Mouse (Mus musculus) CH12.LX (cell line): Measurements from ENCODE around the gene Gm37240. TPM values are rescaled to one million over a fixed set of nuclear protein-coding genes. Genes with fewer than 3 reads are reported as not detected.

ENCODE experiments used
- DNase-seq: peaks from one replicate; pipeline ENCODE4 v3.0.0-alpha.2; 2013; ENCODE audit errors: extremely low read depth
- H3K27ac ChIP-seq: 2 replicates; pipeline ENCODE4 v1.5.1; 2012; ENCODE audit warnings: low read depth, mild to moderate bottlenecking, control low read depth, moderate library complexity; ENCODE audit not compliant: insufficient read depth
- H3K27me3 ChIP-seq: replicated peaks from 2 replicates; pipeline ENCODE3; 2012; ENCODE audit warnings: inconsistent platforms
- H3K36me3 ChIP-seq, 2 experiments: replicated peaks in 1 of 2; 2 replicates each; pipeline versions ENCODE3 to v1.6.1; 2012; ENCODE audit warnings: inconsistent platforms in 1 of 2, low read length in 1 of 2, mild to moderate bottlenecking in 1 of 2, mixed read lengths in 1 of 2, moderate library complexity in 1 of 2; ENCODE audit not compliant: control insufficient read depth in 1 of 2, insufficient read depth in 1 of 2
- H3K4me1 ChIP-seq, 2 experiments: 2 replicates each; pipeline ENCODE4 v1.6.1; 2012; ENCODE audit warnings: inconsistent platforms in 1 of 2, moderate library complexity in 1 of 2; ENCODE audit not compliant: insufficient read depth in 2 of 2, control insufficient read depth in 1 of 2
- H3K4me2 ChIP-seq: 2 replicates; pipeline ENCODE4 v1.6.1; 2012; ENCODE audit warnings: low read depth, mild to moderate bottlenecking, control low read depth; ENCODE audit not compliant: poor library complexity, insufficient read depth, severe bottlenecking
- H3K4me3 ChIP-seq, 3 experiments: fragments of 150-350 bp in 1 of 3; sonication (generic) in 1 of 3; replicated peaks in 1 of 3; 2 replicates each; pipeline versions ENCODE3 to v1.5.1; 2011 to 2012; ENCODE audit warnings: low read depth in 2 of 3, low read length in 2 of 3, mild to moderate bottlenecking in 2 of 3, moderate library complexity in 2 of 3, control low read depth in 1 of 3, improper control_type of control experiment in 1 of 3, inconsistent platforms in 1 of 3, mixed read lengths in 1 of 3; ENCODE audit not compliant: poor library complexity in 1 of 3
- H3K79me2 ChIP-seq: replicated peaks from 2 replicates; pipeline ENCODE4 v1.6.1; 2012; ENCODE audit warnings: mild to moderate bottlenecking, moderate library complexity; ENCODE audit not compliant: control insufficient read depth, poor library complexity, insufficient read depth, severe bottlenecking; ENCODE audit errors: extremely low read depth
- H3K9ac ChIP-seq: 2 replicates; pipeline ENCODE4 v1.6.1; 2012; ENCODE audit warnings: low read depth, mild to moderate bottlenecking, control low read depth, moderate library complexity; ENCODE audit not compliant: insufficient read depth
- H3K9me3 ChIP-seq: replicated peaks from 2 replicates; pipeline ENCODE3; 2012; ENCODE audit warnings: low read length, inconsistent platforms, mixed read lengths
- BHLHE40 ChIP-seq: IDR thresholded peaks from 2 replicates; pipeline ENCODE4 v1.6.1; 2011; ENCODE audit warnings: mild to moderate bottlenecking, low read depth, low read length, improper control_type of control experiment
- CHD1 ChIP-seq: IDR thresholded peaks from 2 replicates; pipeline ENCODE4 v1.6.1; 2012; ENCODE audit warnings: low read depth, low read length, improper control_type of control experiment, inconsistent platforms
- CTCF ChIP-seq, 2 experiments: IDR thresholded peaks in 1 of 2; conservative IDR thresholded peaks in 1 of 2; 2 replicates each; pipeline ENCODE4 v1.5.1; 2011 to 2012; ENCODE audit warnings: low read depth in 2 of 2, low read length in 2 of 2, improper control_type of control experiment in 1 of 2, inconsistent platforms in 1 of 2, mild to moderate bottlenecking in 1 of 2, moderate library complexity in 1 of 2
- ELF1 ChIP-seq: IDR thresholded peaks from 2 replicates; pipeline ENCODE4 v1.6.1; 2014; ENCODE audit warnings: low read depth, mild to moderate bottlenecking, inconsistent platforms, low read length, improper control_type of control experiment
- ETS1 ChIP-seq: conservative IDR thresholded peaks from 2 replicates; pipeline ENCODE4 v1.6.1; 2012; ENCODE audit warnings: low read depth, mild to moderate bottlenecking, inconsistent platforms, low read length, improper control_type of control experiment, moderate library complexity
- GABPA ChIP-seq: IDR thresholded peaks from 2 replicates; pipeline ENCODE4 v1.6.1; 2012; ENCODE audit warnings: low read depth, low read length, improper control_type of control experiment, inconsistent platforms; ENCODE audit not compliant: insufficient replicate concordance
- HCFC1 ChIP-seq: IDR thresholded peaks from 2 replicates; pipeline ENCODE4 v1.6.1; 2012; ENCODE audit warnings: low read depth, mild to moderate bottlenecking, inconsistent platforms, low read length, improper control_type of control experiment
- IRF4 ChIP-seq: IDR thresholded peaks from 2 replicates; pipeline ENCODE4 v1.6.1; 2014; ENCODE audit warnings: low read depth, mild to moderate bottlenecking, inconsistent platforms, low read length, improper control_type of control experiment
- KAT2A ChIP-seq: IDR thresholded peaks from 2 replicates; pipeline ENCODE4 v1.6.1; 2012; ENCODE audit warnings: low read length, improper control_type of control experiment, inconsistent platforms; ENCODE audit not compliant: insufficient replicate concordance
- MAFK ChIP-seq: IDR thresholded peaks from 2 replicates; pipeline ENCODE4 v1.6.1; 2011; ENCODE audit warnings: low read length, improper control_type of control experiment; ENCODE audit not compliant: insufficient replicate concordance
- MAX ChIP-seq: IDR thresholded peaks from 2 replicates; pipeline ENCODE4 v1.6.1; 2011; ENCODE audit warnings: low read length, improper control_type of control experiment
- MYC ChIP-seq: IDR thresholded peaks from 2 replicates; pipeline ENCODE4 v1.6.1; 2011; ENCODE audit warnings: low read depth, mild to moderate bottlenecking, improper control_type of control experiment, low read length
- POLR2A ChIP-seq: IDR thresholded peaks from 2 replicates; pipeline ENCODE4 v1.6.1; 2011; ENCODE audit warnings: low read depth, mild to moderate bottlenecking, improper control_type of control experiment, low read length
- POLR2AphosphoS2 ChIP-seq: IDR thresholded peaks from 2 replicates; pipeline ENCODE4 v1.6.1; 2011; ENCODE audit warnings: low read depth, low read length, improper control_type of control experiment
- RAD21 ChIP-seq: IDR thresholded peaks from 2 replicates; pipeline ENCODE4 v1.6.1; 2011; ENCODE audit warnings: low read depth, mild to moderate bottlenecking, low read length, improper control_type of control experiment, moderate library complexity
- RCOR1 ChIP-seq: conservative IDR thresholded peaks from 2 replicates; pipeline ENCODE4 v1.6.1; 2012; ENCODE audit warnings: low read depth, mild to moderate bottlenecking, inconsistent platforms, low read length, improper control_type of control experiment
- SIN3A ChIP-seq: IDR thresholded peaks from 2 replicates; pipeline ENCODE4 v1.6.1; 2012; ENCODE audit warnings: low read length, improper control_type of control experiment, inconsistent platforms
- SMC3 ChIP-seq: IDR thresholded peaks from 2 replicates; pipeline ENCODE4 v1.6.1; 2011; ENCODE audit warnings: low read depth, low read length, improper control_type of control experiment
- UBTF ChIP-seq: IDR thresholded peaks from 2 replicates; pipeline ENCODE4 v1.6.1; 2012; ENCODE audit warnings: low read depth, mild to moderate bottlenecking, inconsistent platforms, low read length, improper control_type of control experiment, moderate library complexity
- USF2 ChIP-seq: conservative IDR thresholded peaks from 2 replicates; pipeline ENCODE4 v1.6.1; 2011; ENCODE audit warnings: low read depth, low read length, improper control_type of control experiment
- ZC3H11A ChIP-seq: IDR thresholded peaks from 2 replicates; pipeline ENCODE4 v1.6.1; 2012; ENCODE audit warnings: low read depth, mild to moderate bottlenecking, inconsistent platforms, low read length, improper control_type of control experiment
- ZNF384 ChIP-seq: IDR thresholded peaks from 2 replicates; pipeline ENCODE4 v1.6.1; 2012; ENCODE audit warnings: low read depth, low read length, improper control_type of control experiment, inconsistent platforms
- dilution Hi-C: fragments of 300-500 bp; cut with MboI; formaldehyde crosslinking; loops from 2 replicates; pipeline ENCODE4 v1.14.3; 2020; ENCODE audit warnings: low sequenced_read_pairs; ENCODE audit not compliant: extremely low pct_unique_long_range_greater_than_20kb, extremely low pct_ligation_motif_present
- in situ Hi-C: fragments of 300-500 bp; cut with MboI; formaldehyde crosslinking; loops from 3 replicates; pipeline ENCODE4 v1.14.3; 2019; ENCODE audit warnings: low sequenced_read_pairs, low pct_ligation_motif_present, low pct_unique_long_range_greater_than_20kb, mixed read lengths
- polyA plus RNA-seq: library from polyadenylated mRNA; unstranded; fragments of >175 nt; gene quantifications from 2 replicates; pipeline ENCODE4 v1.2.1, GENCODE M21; 2012; ENCODE audit warnings: low read depth; ENCODE audit not compliant: insufficient read length
- total RNA-seq, 2 experiments: library from RNA; depleted of rRNA; stranded (reverse); fragments of 300-350 nt in 1 of 2; fragments of >200 nt in 1 of 2; gene quantifications; 2 replicates each; pipeline ENCODE4 v1.2.3; 2012 to 2014

The Gm37240 gene
- total and polyA plus RNA-seq, 3 experiments, result 0.08 to 0.19 (median 0.14) TPM

DNA sequence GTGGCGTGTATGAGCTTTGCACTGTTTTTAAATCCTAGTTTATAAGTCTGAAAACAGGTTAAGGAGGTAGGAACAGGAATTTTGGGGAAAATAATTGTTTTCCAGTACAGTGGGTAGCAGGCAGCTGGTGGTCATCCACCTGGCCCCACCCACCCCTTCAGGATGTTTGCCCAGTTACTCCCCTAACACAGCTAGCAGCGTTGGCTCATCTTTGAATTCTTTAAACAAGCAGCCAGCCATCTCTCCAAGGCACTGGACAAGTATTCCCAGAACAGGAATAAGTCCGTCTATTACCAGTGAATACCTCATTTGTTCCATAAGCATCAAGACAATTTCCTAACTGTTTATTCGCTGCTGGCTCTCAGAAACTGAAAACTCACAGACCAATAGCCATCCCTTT lies 1111.7 kb downstream of the Gm37240 start:
- Histone ChIP-seq H3K27me3 (no peaks in the 10 kb centered on the region), H3K4me1 (peaks cover 2 to 6% of the 10 kb centered on the region in 2 experiments; a peak in 2 of 4 replicates), H3K36me3 (no peaks in the 10 kb centered on the region), H3K9ac (no peak overlapping the region), H3K27ac (no peak overlapping the region), H3K9me3 (no peaks in the 10 kb centered on the region), H3K4me3 (no peak overlapping the region), H3K79me2 (no peaks in the 10 kb centered on the region), H3K4me2 (no peak overlapping the region)
- TF ChIP-seq RAD21, result no peak
- TF ChIP-seq BHLHE40, result no peak
- no peak for TF ChIP-seq ETS1
- DNase-seq, result no peak
- in situ Hi-C loops, result no loop called here
- dilution Hi-C loops, result no loop called here

GRCm38 (mm10) chr3:84775067-84775423 lies 1112.3 kb downstream of the Gm37240 start:
- dilution Hi-C loops, result no loop called here
- H3K4me3 ChIP-seq, result no peak overlapping the region
- in situ Hi-C loops, result no loop called here

GRCm38 (mm10) chr3:84774246-84775066 lies 1112.9 kb downstream of the Gm37240 start:
- dilution Hi-C loops, result no loop called here
- Histone ChIP-seq H3K4me2 (no peak overlapping the region), H3K4me1 (peaks cover 3 to 6% of the 10 kb centered on the region in 2 experiments; a peak in 2 of 4 replicates), H3K9ac (no peak overlapping the region), H3K36me3 (no peaks in the 10 kb centered on the region), H3K9me3 (no peaks in the 10 kb centered on the region), H3K79me2 (no peaks in the 10 kb centered on the region), H3K27ac (no peak overlapping the region), H3K27me3 (no peaks in the 10 kb centered on the region), H3K4me3 (no peak overlapping the region)
- in situ Hi-C loops, result no loop called here
- TF ChIP-seq CTCF (conservative IDR thresholded peaks at IDR 0.05 in 1 of 2, IDR thresholded peaks at IDR 0.05 in 1 of 2; ENCODE audit: low read depth in 2 of 2, low read length in 2 of 2) (no peak), IRF4 (no peak), MAFK (no peak)
- no peak for DNase-seq

More at GRCm38 (mm10) chr3:84775067-84775423, 1112.3 kb downstream of the Gm37240 start:
- Histone ChIP-seq H3K4me1 (peaks cover 2 to 6% of the 10 kb centered on the region in 2 experiments; a peak in 2 of 4 replicates), H3K27me3 (no peaks in the 10 kb centered on the region), H3K4me2 (no peak overlapping the region)
- no peak for TF ChIP-seq KAT2A
- TF ChIP-seq MYC, result no peak
- TF ChIP-seq HCFC1, result no peak
- TF ChIP-seq GABPA, result no peak
- TF ChIP-seq SMC3, result no peak
- TF ChIP-seq POLR2A, result no peak
- no peak for TF ChIP-seq UBTF
- TF ChIP-seq CHD1, result no peak
- no peak for TF ChIP-seq ZC3H11A
- no peak for TF ChIP-seq ELF1
- TF ChIP-seq ETS1, result no peak
- TF ChIP-seq MAFK, result no peak
- no peak for TF ChIP-seq USF2
- no peak for TF ChIP-seq POLR2AphosphoS2
- no peak for TF ChIP-seq RCOR1
- TF ChIP-seq MAX, result no peak
- no peak for TF ChIP-seq ZNF384
- no peak for TF ChIP-seq SIN3A
- no peak for TF ChIP-seq RAD21
- TF ChIP-seq, all 38 proteins: peak for 0
- H3K9me3 ChIP-seq, result no peaks in the 10 kb centered on the region
- no peaks in the 10 kb centered on the region for H3K36me3 ChIP-seq
- no peak for DNase-seq
- H3K9ac ChIP-seq, result no peak overlapping the region
- H3K79me2 ChIP-seq, result no peaks in the 10 kb centered on the region
- no peak overlapping the region for H3K27ac ChIP-seq
